Mouse (Mus musculus) neutrophil, adult 5-6 weeks (primary cell): ENCODE measurements around the gene Islr. TPM values are rescaled to one million over a fixed set of nuclear protein-coding genes. Genes with fewer than 3 reads are reported as not detected.

Experiments
- ATAC-seq: fragments of 151-379, 151-347 bp; 2 replicates; pipeline ENCODE4 v1.8.0; 2017; ENCODE audit warnings: mild to moderate bottlenecking, moderate TSS enrichment; ENCODE audit not compliant: insufficient number of reproducible peaks, poor library complexity, low FRiP score, severe bottlenecking; ENCODE audit errors: extremely low read depth
- total RNA-seq: library from RNA; stranded (forward); fragments of 200-1000 nt; gene quantifications from 2 replicates; pipeline ENCODE4 v1.2.3, GENCODE M21; 2017

Islr gene
- total RNA-seq, 1 experiment from 2014 or later = not detected

GRCm38 (mm10) chr9:58199381-58200269, 4.5 kb downstream of the Islr start:
- no peak for ATAC-seq

- no peak for ATAC-seq
Measured at GRCm38 (mm10) chr9:58198801-58199371, 5.2 kb downstream of the Islr start.

- ATAC-seq = peak; percentile 31
Measured at GRCm38 (mm10) chr9:58197781-58198701, 6.1 kb downstream of the Islr start.

GRCm38 (mm10) chr9:58196610-58197567, 7.2 kb downstream of the Islr start:
- no peak for ATAC-seq

- ATAC-seq = no peak
Measured at GRCm38 (mm10) chr9:58196141-58196540, 8.0 kb downstream of the Islr start.

GRCm38 (mm10) chr9:58195671-58196070, 8.4 kb downstream of the Islr start:
- no peak for ATAC-seq

- no peak for ATAC-seq
Measured at GRCm38 (mm10) chr9:58194222-58194621, 9.9 kb downstream of the Islr start.

GRCm38 (mm10) chr9:58184456-58184855, 19.6 kb downstream of the Islr start:
- ATAC-seq = no peak

GRCm38 (mm10) chr9:58179390-58179789, 24.7 kb downstream of the Islr start:
- no peak for ATAC-seq

- ATAC-seq = no peak
Measured at GRCm38 (mm10) chr9:58177165-58177564, 26.9 kb downstream of the Islr start.

- no peak for ATAC-seq
Measured at GRCm38 (mm10) chr9:58175745-58176487, 28.2 kb downstream of the Islr start.

- no peak for ATAC-seq
Measured at GRCm38 (mm10) chr9:58174818-58175251, 29.3 kb downstream of the Islr start.

- no peak for ATAC-seq
Measured at GRCm38 (mm10) chr9:58172863-58173262, 31.2 kb downstream of the Islr start.

GRCm38 (mm10) chr9:58169426-58169825, 34.7 kb downstream of the Islr start:
- ATAC-seq = no peak

GRCm38 (mm10) chr9:58168880-58169279, 35.2 kb downstream of the Islr start:
- no peak for ATAC-seq

- ATAC-seq = no peak
Measured at GRCm38 (mm10) chr9:58165779-58166178, 38.3 kb downstream of the Islr start.

- no peak for ATAC-seq
Measured at GRCm38 (mm10) chr9:58163146-58163545, 41.0 kb downstream of the Islr start.

- ATAC-seq = no peak
Measured at GRCm38 (mm10) chr9:58162173-58162572, 41.9 kb downstream of the Islr start.
